18 mouse cellular contexts compared by ENCODE assay signal in the genomic region with DNA sequence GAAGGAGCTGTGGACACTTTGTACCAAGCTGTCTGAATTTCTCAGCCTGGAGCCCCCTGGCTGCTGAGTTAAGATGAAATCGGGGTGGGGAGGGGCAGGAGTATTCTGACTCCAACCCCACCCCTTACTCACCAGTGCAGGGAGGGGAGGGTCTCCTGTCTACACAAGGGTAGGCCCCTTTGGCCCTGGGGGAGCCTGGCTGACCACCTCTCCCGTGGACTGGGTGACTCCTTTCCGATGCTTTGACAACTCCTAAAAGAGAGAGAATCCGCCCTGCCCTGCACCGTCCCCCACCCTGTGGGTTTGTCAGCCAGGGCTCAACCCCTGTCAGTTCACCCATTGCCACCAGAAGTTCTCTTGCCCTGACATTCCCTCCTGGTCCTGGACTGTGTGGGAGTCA. TPM values are rescaled to one million over a fixed set of nuclear protein-coding genes. Genes with fewer than 3 reads are reported as not detected.
A peak's percentile ranks its signal among the peaks of the same experiment; 100 is the strongest.
DNase-seq lines count a peak whose midpoint lies in the region; ATAC-seq and TF ChIP-seq lines count a peak whose summit lies in the region.
"Had no signal": no experiment of that assay in that cellular context is flagged by ENCODE, and none has a peak within 500 bp of the region (broad histone marks: within the 10 kb centered on the region; RNA-seq: fewer than 3 reads in every experiment).

No protein-coding gene starts in this region.

- no peaks in the 10 kb centered on the region for H3K36me3 ChIP-seq in hindbrain, embryonic 10.5 days
- H3K36me3 ChIP-seq in hindbrain, embryonic 14.5 days (replicated peaks; ENCODE audit: control insufficient read depth, insufficient read depth): no peaks in the 10 kb centered on the region
- no peaks in the 10 kb centered on the region for H3K36me3 ChIP-seq in midbrain, postnatal 0 days (ENCODE audit: insufficient read depth, low read length)
- H3K36me3 ChIP-seq in midbrain, embryonic 16.5 days (ENCODE audit: control insufficient read depth, insufficient read depth, low read length): no peaks in the 10 kb centered on the region
- no peaks in the 10 kb centered on the region for H3K36me3 ChIP-seq in forebrain, embryonic 12.5 days (replicated peaks)
- no peaks in the 10 kb centered on the region for H3K36me3 ChIP-seq in limb, embryonic 15.5 days
- H3K36me3 ChIP-seq: limb, embryonic 12.5 days; midbrain, embryonic 12.5 days had no signal

- H3K4me2 ChIP-seq in hindbrain, embryonic 14.5 days (replicated peaks): no peak overlapping the region
- H3K4me2 ChIP-seq in midbrain, postnatal 0 days (ENCODE audit: low read depth, low read length, poor library complexity, severe bottlenecking): no peak overlapping the region
- no peak overlapping the region for H3K4me2 ChIP-seq in midbrain, embryonic 16.5 days (ENCODE audit: low read length)
- H3K4me2 ChIP-seq in forebrain, embryonic 12.5 days: no peak overlapping the region
- H3K4me2 ChIP-seq in limb, embryonic 15.5 days: peak overlapping the region; percentile 7; the same call in 1 of the 2 replicates
- H3K4me2 ChIP-seq: midbrain, embryonic 12.5 days had no signal

- H3K9ac ChIP-seq in hindbrain, embryonic 14.5 days: no peak overlapping the region
- H3K9ac ChIP-seq in midbrain, postnatal 0 days (replicated peaks; ENCODE audit: low read length, poor library complexity, severe bottlenecking): no peak overlapping the region
- no peak overlapping the region for H3K9ac ChIP-seq in midbrain, embryonic 16.5 days (ENCODE audit: low read depth, low read length)
- H3K9ac ChIP-seq in forebrain, embryonic 12.5 days: no peak overlapping the region
- H3K9ac ChIP-seq in limb, embryonic 15.5 days: no peak overlapping the region
- H3K9ac ChIP-seq: limb, embryonic 12.5 days; midbrain, embryonic 12.5 days had no signal

- 0 out of 2 replicates have a peak, but pooled peaks have one; percentile 3 for TF ChIP-seq CTCF in midbrain, postnatal 0 days (IDR thresholded peaks at IDR 0.05)
- no peak for TF ChIP-seq CTCF in layer of hippocampus, adult 2 months (conservative IDR thresholded peaks at IDR 0.05)

- no peak overlapping the region for H3K4me3 ChIP-seq in hindbrain, embryonic 10.5 days
- H3K4me3 ChIP-seq in hindbrain, embryonic 14.5 days (replicated peaks; ENCODE audit: low read length): no peak overlapping the region
- H3K4me3 ChIP-seq in midbrain, postnatal 0 days (ENCODE audit: low read depth, low read length): no peak overlapping the region
- H3K4me3 ChIP-seq in midbrain, embryonic 16.5 days (ENCODE audit: low read depth, low read length): no peak overlapping the region
- no peak overlapping the region for H3K4me3 ChIP-seq in forebrain, embryonic 12.5 days (replicated peaks)
- H3K4me3 ChIP-seq in limb, embryonic 15.5 days: no peak overlapping the region
- no peak overlapping the region for H3K4me3 ChIP-seq in layer of hippocampus, adult 2 months
- H3K4me3 ChIP-seq: heart, adult 2 months; limb, embryonic 12.5 days; midbrain, embryonic 12.5 days had no signal

- ATAC-seq in hindbrain, embryonic 14.5 days (ENCODE audit: low FRiP score): no peak
- no peak for ATAC-seq in midbrain, postnatal 0 days (ENCODE audit: low FRiP score)
- ATAC-seq in midbrain, embryonic 16.5 days: no peak
- ATAC-seq in forebrain, embryonic 12.5 days (ENCODE audit: low FRiP score): no peak
- no peak for ATAC-seq in limb, embryonic 15.5 days (ENCODE audit: insufficient number of reproducible peaks, low FRiP score, low TSS enrichment, low read depth)
- ATAC-seq: Patski had no signal

- peak overlapping the region; percentile 79 for H3K27ac ChIP-seq in hindbrain, embryonic 10.5 days
- no peak overlapping the region for H3K27ac ChIP-seq in hindbrain, embryonic 14.5 days
- H3K27ac ChIP-seq in midbrain, postnatal 0 days (ENCODE audit: low read depth, low read length): no peak overlapping the region
- no peak overlapping the region for H3K27ac ChIP-seq in midbrain, embryonic 16.5 days (ENCODE audit: low read length)
- peak overlapping the region; percentile 84; the same call in 1 of the 2 replicates for H3K27ac ChIP-seq in forebrain, embryonic 12.5 days
- peak overlapping the region; percentile 57; the same call in 1 of the 2 replicates for H3K27ac ChIP-seq in limb, embryonic 15.5 days
- H3K27ac ChIP-seq in layer of hippocampus, adult 2 months: no peak overlapping the region
- H3K27ac ChIP-seq: heart, adult 2 months had no signal

- DNase-seq in hindbrain, embryonic 10.5 days (ENCODE audit: low spot score): no peak
- DNase-seq in hindbrain, embryonic 14.5 days (ENCODE audit: low spot score): no peak
- DNase-seq in midbrain, postnatal 0 days (ENCODE audit: low spot score): no peak
- DNase-seq in layer of hippocampus, adult 2 months (ENCODE audit: low spot score in 2 of 2): no peak
- no peak for DNase-seq in layer of hippocampus, adult 11-12 months (ENCODE audit: low spot score)
- DNase-seq: cerebellum, adult 9-10 months; heart, adult 2 months; kidney, postnatal 14 days; layer of hippocampus, postnatal 36 days; lung, postnatal 14 days; thymus, postnatal 36 days had no signal

- peaks cover 81% of the 10 kb centered on the region for H3K4me1 ChIP-seq in hindbrain, embryonic 10.5 days (replicated peaks)
- H3K4me1 ChIP-seq in hindbrain, embryonic 14.5 days (replicated peaks; ENCODE audit: control insufficient read depth, insufficient read depth, low read length): peaks cover 7% of the 10 kb centered on the region
- H3K4me1 ChIP-seq in midbrain, postnatal 0 days (ENCODE audit: insufficient read depth, low read length): no peaks in the 10 kb centered on the region
- H3K4me1 ChIP-seq in midbrain, embryonic 16.5 days (ENCODE audit: control insufficient read depth, insufficient read depth, low read length): no peaks in the 10 kb centered on the region; the same call in 1 of the 2 replicates
- peaks cover 43% of the 10 kb centered on the region for H3K4me1 ChIP-seq in forebrain, embryonic 12.5 days
- peaks cover 37% of the 10 kb centered on the region for H3K4me1 ChIP-seq in limb, embryonic 15.5 days

- 82% methylated on average over 5 of the region's 5 CpGs for WGBS in hindbrain, embryonic 10.5 days
- WGBS in hindbrain, embryonic 14.5 days: 75% methylated on average over 5 of the region's 5 CpGs
- 78% methylated on average over 5 of the region's 5 CpGs for WGBS in midbrain, postnatal 0 days
- WGBS in midbrain, embryonic 16.5 days: 92% methylated on average over 5 of the region's 5 CpGs
- 93% methylated on average over 5 of the region's 5 CpGs for WGBS in forebrain, embryonic 12.5 days
- 74% methylated on average over 5 of the region's 5 CpGs for WGBS in limb, embryonic 15.5 days

- no peaks in the 10 kb centered on the region for H3K9me3 ChIP-seq in hindbrain, embryonic 10.5 days
- H3K9me3 ChIP-seq in hindbrain, embryonic 14.5 days (ENCODE audit: control insufficient read depth, low read length): no peaks in the 10 kb centered on the region
- H3K9me3 ChIP-seq in midbrain, postnatal 0 days (ENCODE audit: low read length): no peaks in the 10 kb centered on the region
- no peaks in the 10 kb centered on the region for H3K9me3 ChIP-seq in midbrain, embryonic 16.5 days (replicated peaks; ENCODE audit: control insufficient read depth, low read length, poor library complexity, severe bottlenecking)
- no peaks in the 10 kb centered on the region for H3K9me3 ChIP-seq in forebrain, embryonic 12.5 days
- H3K9me3 ChIP-seq in limb, embryonic 15.5 days: no peaks in the 10 kb centered on the region
- H3K9me3 ChIP-seq: limb, embryonic 12.5 days; midbrain, embryonic 12.5 days had no signal

- peaks cover 3% of the 10 kb centered on the region; the same call in 1 of the 2 replicates for H3K27me3 ChIP-seq in hindbrain, embryonic 10.5 days (ENCODE audit: insufficient read depth, poor library complexity, severe bottlenecking)
- no peaks in the 10 kb centered on the region for H3K27me3 ChIP-seq in hindbrain, embryonic 14.5 days (ENCODE audit: control insufficient read depth, insufficient read depth, low read length)
- H3K27me3 ChIP-seq in midbrain, postnatal 0 days (ENCODE audit: insufficient read depth, low read length): no peaks in the 10 kb centered on the region
- no peaks in the 10 kb centered on the region for H3K27me3 ChIP-seq in midbrain, embryonic 16.5 days (ENCODE audit: control insufficient read depth, insufficient read depth, low read depth, low read length)
- no peaks in the 10 kb centered on the region for H3K27me3 ChIP-seq in forebrain, embryonic 12.5 days
- H3K27me3 ChIP-seq in limb, embryonic 15.5 days: no peaks in the 10 kb centered on the region
- H3K27me3 ChIP-seq: limb, embryonic 12.5 days; midbrain, embryonic 12.5 days; Patski had no signal

RNA-seq across cellular contexts. Expression of a gene that starts 1.6 kb away (rescaled TPM):
- polyA plus RNA-seq in hindbrain, embryonic 10.5 days (2016; fragmentation: Nextera tagmentation; extraction: Ambion mirVana): 5.2 and 5.6 TPM in 2 replicates
- polyA plus RNA-seq in hindbrain, embryonic 14.5 days (2014; fragmentation: Nextera tagmentation; extraction: Ambion mirVana): 1.4 and 1.7 TPM in 2 replicates
- total RNA-seq in midbrain, postnatal 0 days (2014; rRNA removed): 0.38 TPM in 1 of 2 replicates, not detected in the other
- polyA plus RNA-seq in midbrain, postnatal 0 days (2015; fragmentation: Nextera tagmentation; extraction: Ambion mirVana): 1.5 and 1.6 TPM in 2 replicates
- polyA plus RNA-seq in midbrain, embryonic 16.5 days (2015; fragmentation: Nextera tagmentation; extraction: Ambion mirVana): 0.71 and 1.1 TPM in 2 replicates
- 7.4 and 7.7 TPM in 2 replicates for polyA plus RNA-seq in forebrain, embryonic 12.5 days (2016; fragmentation: Nextera tagmentation; extraction: Ambion mirVana)
- 8.9 and 9.4 TPM in 2 replicates for polyA plus RNA-seq in limb, embryonic 15.5 days (2015; fragmentation: Nextera tagmentation; extraction: Ambion mirVana)
- under 1 TPM in 1 of 2 experiments, not detected in 1; 0.67 TPM for total RNA-seq in layer of hippocampus, adult 2 months (2021)
- total RNA-seq: heart, adult 2 months; hematopoietic stem cell, adult 5-6 weeks had no signal

RNA-seq across cellular contexts. Expression of a gene that starts 9.8 kb away (rescaled TPM):
- polyA plus RNA-seq in hindbrain, embryonic 10.5 days (2016; fragmentation: Nextera tagmentation; extraction: Ambion mirVana): 0.10 and 0.24 TPM in 2 replicates
- 0.13 and 0.16 TPM in 2 replicates for polyA plus RNA-seq in hindbrain, embryonic 14.5 days (2014; fragmentation: Nextera tagmentation; extraction: Ambion mirVana)
- total RNA-seq in midbrain, postnatal 0 days (2014; rRNA removed): 0.19 and 0.44 TPM in 2 replicates
- 0.06 and 0.14 TPM in 2 replicates for polyA plus RNA-seq in midbrain, postnatal 0 days (2015; fragmentation: Nextera tagmentation; extraction: Ambion mirVana)
- polyA plus RNA-seq in midbrain, embryonic 16.5 days (2015; fragmentation: Nextera tagmentation; extraction: Ambion mirVana): 0.16 and 0.26 TPM in 2 replicates
- polyA plus RNA-seq in forebrain, embryonic 12.5 days (2016; fragmentation: Nextera tagmentation; extraction: Ambion mirVana): 0.17 and 0.27 TPM in 2 replicates
- 0.18 and 0.20 TPM in 2 replicates for polyA plus RNA-seq in limb, embryonic 15.5 days (2015; fragmentation: Nextera tagmentation; extraction: Ambion mirVana)
- total RNA-seq in layer of hippocampus, adult 2 months (2021): under 1 TPM; 0.20 to 0.26 TPM

RNA-seq across cellular contexts. Expression of a gene that starts 20.3 kb away (rescaled TPM):
- polyA plus RNA-seq in hindbrain, embryonic 10.5 days (2016; fragmentation: Nextera tagmentation; extraction: Ambion mirVana): 3.9 and 6.4 TPM in 2 replicates
- 1.5 and 2.4 TPM in 2 replicates for polyA plus RNA-seq in hindbrain, embryonic 14.5 days (2014; fragmentation: Nextera tagmentation; extraction: Ambion mirVana)
- 1.7 and 3.8 TPM in 2 replicates for total RNA-seq in midbrain, postnatal 0 days (2014; rRNA removed)
- polyA plus RNA-seq in midbrain, postnatal 0 days (2015; fragmentation: Nextera tagmentation; extraction: Ambion mirVana): 1.3 and 1.4 TPM in 2 replicates
- 1.9 and 2.4 TPM in 2 replicates for polyA plus RNA-seq in midbrain, embryonic 16.5 days (2015; fragmentation: Nextera tagmentation; extraction: Ambion mirVana)
- polyA plus RNA-seq in forebrain, embryonic 12.5 days (2016; fragmentation: Nextera tagmentation; extraction: Ambion mirVana): 5.3 and 5.6 TPM in 2 replicates
- 3.0 and 3.5 TPM in 2 replicates for polyA plus RNA-seq in limb, embryonic 15.5 days (2015; fragmentation: Nextera tagmentation; extraction: Ambion mirVana)
- total RNA-seq in layer of hippocampus, adult 2 months (2021): 1 to 10 TPM in 1 of 2 experiments, under 1 TPM in 1; 0.26 to 1.1 TPM

RNA-seq across cellular contexts. Expression of a gene that starts 23.6 kb away (rescaled TPM):
- 232 and 239 TPM in 2 replicates for polyA plus RNA-seq in hindbrain, embryonic 10.5 days (2016; fragmentation: Nextera tagmentation; extraction: Ambion mirVana)
- 23.8 and 24.7 TPM in 2 replicates for polyA plus RNA-seq in hindbrain, embryonic 14.5 days (2014; fragmentation: Nextera tagmentation; extraction: Ambion mirVana)
- 28.0 and 33.4 TPM in 2 replicates for total RNA-seq in midbrain, postnatal 0 days (2014; rRNA removed)
- polyA plus RNA-seq in midbrain, postnatal 0 days (2015; fragmentation: Nextera tagmentation; extraction: Ambion mirVana): 40.0 and 41.9 TPM in 2 replicates
- 51.2 and 54.7 TPM in 2 replicates for polyA plus RNA-seq in midbrain, embryonic 16.5 days (2015; fragmentation: Nextera tagmentation; extraction: Ambion mirVana)
- 152 and 155 TPM in 2 replicates for polyA plus RNA-seq in forebrain, embryonic 12.5 days (2016; fragmentation: Nextera tagmentation; extraction: Ambion mirVana)
- 351 and 363 TPM in 2 replicates for polyA plus RNA-seq in limb, embryonic 15.5 days (2015; fragmentation: Nextera tagmentation; extraction: Ambion mirVana)
- 1 to 10 TPM; 9.2 to 9.6 TPM for total RNA-seq in layer of hippocampus, adult 2 months (2021)

RNA-seq across cellular contexts. Expression of a gene that starts 25.4 kb away (rescaled TPM):
- polyA plus RNA-seq in hindbrain, embryonic 10.5 days (2016; fragmentation: Nextera tagmentation; extraction: Ambion mirVana): 176 and 199 TPM in 2 replicates
- 51.0 and 51.6 TPM in 2 replicates for polyA plus RNA-seq in hindbrain, embryonic 14.5 days (2014; fragmentation: Nextera tagmentation; extraction: Ambion mirVana)
- 89.0 and 97.8 TPM in 2 replicates for total RNA-seq in midbrain, postnatal 0 days (2014; rRNA removed)
- polyA plus RNA-seq in midbrain, postnatal 0 days (2015; fragmentation: Nextera tagmentation; extraction: Ambion mirVana): 39.7 and 40.9 TPM in 2 replicates
- polyA plus RNA-seq in midbrain, embryonic 16.5 days (2015; fragmentation: Nextera tagmentation; extraction: Ambion mirVana): 54.8 and 56.5 TPM in 2 replicates
- polyA plus RNA-seq in forebrain, embryonic 12.5 days (2016; fragmentation: Nextera tagmentation; extraction: Ambion mirVana): 158 and 159 TPM in 2 replicates
- 94.4 and 95.1 TPM in 2 replicates for polyA plus RNA-seq in limb, embryonic 15.5 days (2015; fragmentation: Nextera tagmentation; extraction: Ambion mirVana)
- total RNA-seq in layer of hippocampus, adult 2 months (2021): 10 to 100 TPM; 48.2 to 55.1 TPM

Comparison
In these comparisons a context has a peak if more than half of its experiments do, and no peak if none do; other contexts are left out.
1. H3K27ac ChIP-seq: peak in hindbrain, embryonic 10.5 days (single experiment), forebrain, embryonic 12.5 days (single experiment) and limb, embryonic 15.5 days (single experiment); none in hindbrain, embryonic 14.5 days (single experiment), midbrain, postnatal 0 days (single experiment), midbrain, embryonic 16.5 days (single experiment) and layer of hippocampus, adult 2 months (single experiment).